Mouse (Mus musculus): ENCODE measurements around the gene R3hcc1l. TPM values are rescaled to one million over a fixed set of nuclear protein-coding genes. Genes with fewer than 3 reads are reported as not detected.

Gene R3hcc1l
- polyA plus RNA-seq, 1 experiment from 2014 or later, result 13.7 TPM

DNA sequence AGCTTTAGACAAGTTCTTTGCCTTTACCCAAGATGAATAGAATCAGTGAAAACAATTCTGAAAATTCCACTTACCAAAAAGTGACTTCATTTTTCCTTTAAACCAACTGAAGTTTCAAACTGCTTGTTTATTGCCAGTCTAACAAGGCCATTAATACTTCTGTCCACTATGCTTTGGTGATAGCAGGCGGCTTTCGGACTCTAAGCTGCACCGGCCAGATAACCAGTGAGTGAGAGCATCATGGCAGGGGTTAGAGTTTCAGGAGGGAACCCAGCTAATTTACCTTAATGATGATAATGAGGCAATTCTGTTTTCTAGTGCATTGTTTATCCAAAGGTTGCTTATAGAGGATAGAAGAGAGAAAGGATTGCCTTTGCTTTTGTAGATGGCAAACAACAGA lies 65.6 kb downstream of the R3hcc1l start:
- WGBS, result 90% methylated on average over 3 of the region's 3 CpGs
- Histone ChIP-seq H3K4me3 (ENCODE audit: low read depth, low read length) (no peak overlapping the region), H3K36me3 (ENCODE audit: control insufficient read depth, insufficient read depth, low read length) (no peaks in the 10 kb centered on the region), H3K9me3 (replicated peaks; ENCODE audit: control insufficient read depth, low read length, poor library complexity, severe bottlenecking) (no peaks in the 10 kb centered on the region), H3K27me3 (ENCODE audit: control insufficient read depth, insufficient read depth, low read depth, low read length) (no peaks in the 10 kb centered on the region), H3K4me2 (ENCODE audit: low read length) (no peak overlapping the region), H3K9ac (ENCODE audit: low read depth, low read length) (no peak overlapping the region), H3K4me1 (ENCODE audit: control insufficient read depth, insufficient read depth, low read length) (no peaks in the 10 kb centered on the region), H3K27ac (ENCODE audit: low read length) (no peak overlapping the region)
- ATAC-seq, result no peak

DNA sequence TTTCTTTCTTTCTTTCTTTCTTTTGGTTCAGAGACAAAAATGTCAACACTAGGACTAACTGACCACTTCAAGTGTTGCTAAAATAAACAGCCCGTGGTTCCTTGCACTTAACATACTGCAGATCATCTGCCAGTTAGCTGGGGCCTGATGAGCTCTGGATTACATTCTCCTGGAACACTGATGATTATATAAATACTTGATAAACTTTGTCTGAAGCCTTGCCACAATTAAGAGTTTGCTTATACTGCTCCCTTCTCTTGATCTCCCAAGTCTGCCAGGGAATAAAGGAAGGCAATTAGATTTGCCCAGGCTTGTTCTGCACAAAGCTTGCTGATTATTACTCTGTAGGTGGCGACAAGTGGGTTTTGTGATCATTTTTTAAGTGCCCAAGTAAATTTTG lies 69.1 kb downstream of the R3hcc1l start:
- no peak overlapping the region for H3K9ac ChIP-seq (ENCODE audit: low read depth, low read length)
- H3K4me2 ChIP-seq (ENCODE audit: low read length), result no peak overlapping the region
- ATAC-seq, result no peak
- no peaks in the 10 kb centered on the region for H3K4me1 ChIP-seq (ENCODE audit: control insufficient read depth, insufficient read depth, low read length)
- no peaks in the 10 kb centered on the region for H3K27me3 ChIP-seq (ENCODE audit: control insufficient read depth, insufficient read depth, low read depth, low read length)
- no peaks in the 10 kb centered on the region for H3K9me3 ChIP-seq (replicated peaks; ENCODE audit: control insufficient read depth, low read length, poor library complexity, severe bottlenecking)
- H3K27ac ChIP-seq (ENCODE audit: low read length), result no peak overlapping the region
- no peak overlapping the region for H3K4me3 ChIP-seq (ENCODE audit: low read depth, low read length)
- 82% methylated on average over 2 of the region's 2 CpGs for WGBS
- H3K36me3 ChIP-seq (ENCODE audit: control insufficient read depth, insufficient read depth, low read length), result no peaks in the 10 kb centered on the region

DNA sequence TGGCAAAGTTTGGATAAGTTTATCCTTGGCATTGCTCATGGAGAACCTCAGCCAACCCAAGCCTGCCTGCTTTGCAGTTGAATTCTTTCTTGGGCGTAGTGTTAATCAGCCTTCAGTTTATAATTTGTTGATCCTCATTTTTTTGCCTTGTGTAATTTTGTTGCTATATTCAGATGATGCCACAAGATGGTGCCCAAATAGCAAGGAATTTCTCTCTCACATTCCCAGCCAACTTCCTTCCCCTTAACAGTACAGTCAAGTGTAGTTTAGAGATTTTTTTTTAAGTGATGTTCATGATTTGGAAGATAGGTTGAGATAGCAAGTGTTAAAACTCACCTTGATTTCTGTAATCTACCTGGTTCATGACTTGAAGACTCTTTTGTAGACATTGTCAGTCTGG lies 70.7 kb downstream of the R3hcc1l start:
- 89% methylated on average over 1 of the region's 1 CpGs for WGBS
- H3K4me1 ChIP-seq (ENCODE audit: control insufficient read depth, insufficient read depth, low read length), result no peaks in the 10 kb centered on the region

DNA sequence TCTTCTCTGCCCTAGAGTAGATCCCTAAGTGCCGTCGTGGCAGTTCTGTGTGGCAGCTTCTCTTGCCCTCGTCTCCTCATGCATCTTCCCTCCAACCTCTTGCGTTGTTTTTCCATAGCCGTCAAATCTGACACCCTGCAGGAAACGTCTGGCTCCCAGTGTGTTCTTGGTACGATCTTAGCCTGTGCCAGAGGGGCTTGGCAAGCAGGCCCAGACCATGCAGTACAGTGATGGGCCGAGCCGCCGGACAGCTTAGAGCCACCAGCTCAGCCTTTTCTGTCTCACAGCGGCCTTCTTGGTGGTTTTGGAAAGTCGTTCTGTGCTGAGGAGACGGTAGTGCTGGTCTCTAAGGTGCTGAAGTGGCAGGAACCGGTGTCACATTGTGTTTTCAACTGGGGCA lies 73.0 kb downstream of the R3hcc1l start:
- 85% methylated on average over 14 of the region's 14 CpGs for WGBS
- no peak for ATAC-seq
- no peaks in the 10 kb centered on the region for H3K9me3 ChIP-seq (replicated peaks; ENCODE audit: control insufficient read depth, low read length, poor library complexity, severe bottlenecking)
- H3K9ac ChIP-seq (ENCODE audit: low read depth, low read length), result no peak overlapping the region
- no peaks in the 10 kb centered on the region for H3K27me3 ChIP-seq (ENCODE audit: control insufficient read depth, insufficient read depth, low read depth, low read length)
- H3K36me3 ChIP-seq (ENCODE audit: control insufficient read depth, insufficient read depth, low read length), result peaks cover 2% of the 10 kb centered on the region; the same call in 1 of the 2 replicates
- H3K4me2 ChIP-seq (ENCODE audit: low read length), result no peak overlapping the region
- no peaks in the 10 kb centered on the region for H3K4me1 ChIP-seq (ENCODE audit: control insufficient read depth, insufficient read depth, low read length)
- H3K4me3 ChIP-seq (ENCODE audit: low read depth, low read length), result no peak overlapping the region
- no peak overlapping the region for H3K27ac ChIP-seq (ENCODE audit: low read length)

More for the DNA sequence above, 70.7 kb downstream of the R3hcc1l start:
- Histone ChIP-seq H3K9me3 (replicated peaks; ENCODE audit: control insufficient read depth, low read length, poor library complexity, severe bottlenecking) (no peaks in the 10 kb centered on the region), H3K4me2 (ENCODE audit: low read length) (no peak overlapping the region), H3K36me3 (ENCODE audit: control insufficient read depth, insufficient read depth, low read length) (peaks cover 2% of the 10 kb centered on the region; the same call in 1 of the 2 replicates), H3K27me3 (ENCODE audit: control insufficient read depth, insufficient read depth, low read depth, low read length) (no peaks in the 10 kb centered on the region), H3K27ac (ENCODE audit: low read length) (no peak overlapping the region), H3K9ac (ENCODE audit: low read depth, low read length) (no peak overlapping the region), H3K4me3 (ENCODE audit: low read depth, low read length) (no peak overlapping the region)
- ATAC-seq, result no peak

DNA sequence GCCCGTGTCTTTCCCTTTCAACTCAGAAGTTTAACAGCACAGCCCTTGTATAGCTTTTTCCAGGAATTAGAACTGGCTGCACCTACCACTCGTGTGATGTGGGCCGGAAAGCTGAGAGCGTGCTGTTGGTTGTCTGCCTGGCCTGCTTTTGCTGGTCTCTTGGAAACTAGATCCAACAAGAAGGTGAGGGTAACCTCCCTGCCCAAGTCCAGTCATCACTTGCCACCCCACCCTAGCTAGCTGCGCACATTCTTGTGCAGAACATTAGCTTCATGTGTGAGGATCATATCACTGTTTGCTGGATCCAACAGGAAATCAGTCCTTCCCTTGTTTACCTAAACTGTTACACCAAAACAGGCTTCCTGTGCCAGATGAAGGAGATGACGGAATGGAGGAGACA lies 74.9 kb downstream of the R3hcc1l start:
- no peak for ATAC-seq
- H3K4me3 ChIP-seq (ENCODE audit: low read depth, low read length), result no peak overlapping the region
- H3K27ac ChIP-seq (ENCODE audit: low read length), result no peak overlapping the region
- no peak overlapping the region for H3K9ac ChIP-seq (ENCODE audit: low read depth, low read length)
- H3K9me3 ChIP-seq (replicated peaks; ENCODE audit: control insufficient read depth, low read length, poor library complexity, severe bottlenecking), result no peaks in the 10 kb centered on the region
- 92% methylated on average over 6 of the region's 6 CpGs for WGBS
- H3K4me2 ChIP-seq (ENCODE audit: low read length), result no peak overlapping the region
- no peaks in the 10 kb centered on the region for H3K27me3 ChIP-seq (ENCODE audit: control insufficient read depth, insufficient read depth, low read depth, low read length)
- H3K4me1 ChIP-seq (ENCODE audit: control insufficient read depth, insufficient read depth, low read length), result no peaks in the 10 kb centered on the region
- H3K36me3 ChIP-seq (ENCODE audit: control insufficient read depth, insufficient read depth, low read length), result peaks cover 2% of the 10 kb centered on the region; the same call in 1 of the 2 replicates

DNA sequence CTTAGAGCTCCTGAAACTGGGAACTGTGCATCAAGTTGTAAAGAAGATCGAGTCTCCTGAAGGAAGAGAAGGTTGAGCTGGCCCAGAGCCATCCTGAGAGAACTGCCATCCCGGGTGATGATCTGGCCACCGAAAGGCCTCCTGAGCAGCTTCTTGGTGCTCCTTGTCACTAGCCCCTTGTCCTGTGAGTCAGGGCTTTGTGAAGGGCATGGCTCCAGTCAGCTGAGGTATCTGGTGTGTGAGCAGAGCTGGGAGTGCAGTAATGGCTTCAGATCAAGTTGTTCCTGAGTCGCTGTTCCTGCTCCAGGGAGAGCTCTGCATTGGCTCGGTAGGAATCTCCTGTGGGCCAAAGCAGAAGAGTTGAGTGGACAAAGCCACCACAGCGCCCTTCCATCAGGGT lies 76.5 kb downstream of the R3hcc1l start:
- 94% methylated on average over 6 of the region's 6 CpGs for WGBS
- no peak for ATAC-seq

DNA sequence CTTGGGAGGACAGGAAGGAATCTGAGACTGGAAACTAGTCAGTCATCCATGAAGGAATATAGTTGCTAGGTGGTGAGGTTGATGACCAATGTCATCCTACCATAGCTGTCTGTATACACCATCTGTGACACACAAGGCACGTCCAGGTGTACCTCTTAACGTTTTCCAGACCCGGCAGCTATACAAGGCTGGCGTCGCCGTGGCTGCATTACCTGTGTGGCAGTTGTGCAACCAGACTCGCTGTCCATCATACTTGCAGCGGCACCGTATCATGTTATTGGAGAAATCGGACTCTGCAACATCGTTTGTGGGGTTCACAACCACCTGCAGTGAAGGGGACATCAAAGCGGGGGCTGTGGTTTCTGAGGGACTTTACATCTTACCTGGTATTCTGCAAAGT lies 78.7 kb downstream of the R3hcc1l start:
- Histone ChIP-seq H3K9ac (ENCODE audit: low read depth, low read length) (no peak overlapping the region), H3K27me3 (ENCODE audit: control insufficient read depth, insufficient read depth, low read depth, low read length) (no peaks in the 10 kb centered on the region), H3K9me3 (replicated peaks; ENCODE audit: control insufficient read depth, low read length, poor library complexity, severe bottlenecking) (no peaks in the 10 kb centered on the region), H3K36me3 (ENCODE audit: control insufficient read depth, insufficient read depth, low read length) (peaks cover 2% of the 10 kb centered on the region; the same call in 1 of the 2 replicates), H3K27ac (ENCODE audit: low read length) (no peak overlapping the region), H3K4me3 (ENCODE audit: low read depth, low read length) (no peak overlapping the region), H3K4me2 (ENCODE audit: low read length) (no peak overlapping the region), H3K4me1 (ENCODE audit: control insufficient read depth, insufficient read depth, low read length) (no peaks in the 10 kb centered on the region)
- no peak for ATAC-seq
- WGBS, result 98% methylated on average over 12 of the region's 12 CpGs

More for the DNA sequence above, 76.5 kb downstream of the R3hcc1l start:
- Histone ChIP-seq H3K36me3 (ENCODE audit: control insufficient read depth, insufficient read depth, low read length) (peaks cover 2% of the 10 kb centered on the region; the same call in 1 of the 2 replicates), H3K27ac (ENCODE audit: low read length) (no peak overlapping the region), H3K4me2 (ENCODE audit: low read length) (no peak overlapping the region), H3K4me1 (ENCODE audit: control insufficient read depth, insufficient read depth, low read length) (no peaks in the 10 kb centered on the region), H3K9ac (ENCODE audit: low read depth, low read length) (no peak overlapping the region), H3K9me3 (replicated peaks; ENCODE audit: control insufficient read depth, low read length, poor library complexity, severe bottlenecking) (no peaks in the 10 kb centered on the region), H3K4me3 (ENCODE audit: low read depth, low read length) (no peak overlapping the region), H3K27me3 (ENCODE audit: control insufficient read depth, insufficient read depth, low read depth, low read length) (no peaks in the 10 kb centered on the region)

DNA sequence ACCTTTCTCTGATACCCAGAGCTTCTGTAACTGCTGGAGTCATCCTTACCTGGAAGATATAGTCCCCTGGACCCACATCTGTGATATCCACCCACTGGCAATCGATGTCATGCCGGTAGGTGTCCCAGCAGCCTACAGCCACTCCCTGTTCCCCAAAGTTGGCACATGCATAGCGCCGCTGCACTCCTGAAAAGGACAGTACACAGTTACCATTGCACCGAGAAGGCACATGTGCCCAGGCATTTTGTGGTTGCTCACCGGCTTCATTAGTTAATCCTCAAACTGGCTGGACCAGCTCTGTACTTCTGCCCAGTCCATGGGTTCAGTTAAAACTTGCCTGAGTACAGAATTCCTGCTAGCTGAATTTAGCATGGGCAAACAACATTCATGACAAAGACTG lies 79.3 kb downstream of the R3hcc1l start:
- Histone ChIP-seq H3K27ac (ENCODE audit: low read length) (no peak overlapping the region), H3K9me3 (replicated peaks; ENCODE audit: control insufficient read depth, low read length, poor library complexity, severe bottlenecking) (no peaks in the 10 kb centered on the region), H3K4me3 (ENCODE audit: low read depth, low read length) (no peak overlapping the region), H3K36me3 (ENCODE audit: control insufficient read depth, insufficient read depth, low read length) (peaks cover 2% of the 10 kb centered on the region; the same call in 1 of the 2 replicates), H3K9ac (ENCODE audit: low read depth, low read length) (no peak overlapping the region), H3K4me1 (ENCODE audit: control insufficient read depth, insufficient read depth, low read length) (no peaks in the 10 kb centered on the region), H3K27me3 (ENCODE audit: control insufficient read depth, insufficient read depth, low read depth, low read length) (no peaks in the 10 kb centered on the region), H3K4me2 (ENCODE audit: low read length) (no peak overlapping the region)
- 98% methylated on average over 6 of the region's 6 CpGs for WGBS
- ATAC-seq, result no peak

DNA sequence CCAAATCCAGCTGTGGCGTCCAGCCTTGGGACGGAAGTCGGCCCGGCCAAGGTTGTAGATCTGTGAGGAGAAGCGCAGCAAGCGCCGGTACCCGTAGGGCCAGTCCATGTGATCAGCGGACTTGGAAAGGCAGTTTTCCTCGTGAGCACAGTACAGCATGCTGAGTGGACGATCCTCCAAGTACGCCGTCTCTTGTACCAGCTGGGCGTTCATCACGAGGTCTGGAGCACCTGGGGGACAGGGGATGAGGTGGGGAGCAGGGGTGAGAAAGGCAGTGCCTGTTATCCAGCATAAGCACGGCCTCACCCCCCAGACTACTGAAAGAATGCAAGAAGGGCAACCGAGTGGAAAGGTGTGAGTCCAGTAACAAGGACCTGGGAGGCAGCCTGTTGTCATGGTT lies 81.3 kb downstream of the R3hcc1l start:
- Histone ChIP-seq H3K27ac (ENCODE audit: low read length) (no peak overlapping the region), H3K4me2 (ENCODE audit: low read length) (no peak overlapping the region), H3K36me3 (ENCODE audit: control insufficient read depth, insufficient read depth, low read length) (no peaks in the 10 kb centered on the region), H3K9ac (ENCODE audit: low read depth, low read length) (no peak overlapping the region), H3K4me1 (ENCODE audit: control insufficient read depth, insufficient read depth, low read length) (no peaks in the 10 kb centered on the region), H3K27me3 (ENCODE audit: control insufficient read depth, insufficient read depth, low read depth, low read length) (no peaks in the 10 kb centered on the region), H3K4me3 (ENCODE audit: low read depth, low read length) (no peak overlapping the region), H3K9me3 (replicated peaks; ENCODE audit: control insufficient read depth, low read length, poor library complexity, severe bottlenecking) (no peaks in the 10 kb centered on the region)
- WGBS, result 86% methylated on average over 17 of the region's 17 CpGs
- ATAC-seq, result no peak
